Mouse (Mus musculus) C2C12 (cell line): ENCODE data around the gene Nav3.
A peak's percentile ranks its signal among the peaks of the same experiment; 100 is the strongest.

Source experiments
- CTCF ChIP-seq: IDR thresholded peaks from one replicate; pipeline ENCODE4 v1.5.1; 2011; ENCODE audit not compliant: control insufficient read depth, insufficient read depth, insufficient read length
- MAX ChIP-seq: IDR thresholded peaks from one replicate; pipeline ENCODE4 v1.6.1; 2011; ENCODE audit warnings: mild to moderate bottlenecking, control low read depth
- MYOG ChIP-seq: IDR thresholded peaks from one replicate; pipeline ENCODE4 v1.6.1; 2011; ENCODE audit not compliant: control insufficient read depth, insufficient read length; ENCODE audit errors: extremely low read depth
- USF1 ChIP-seq: IDR thresholded peaks from one replicate; pipeline ENCODE4 v1.6.1; 2011; ENCODE audit warnings: low read depth, mild to moderate bottlenecking, control low read depth, moderate library complexity

- TF ChIP-seq CTCF (no peak), MAX (peak; percentile 2), USF1 (no peak), MYOG (no peak)
Measured at GRCm38 (mm10) chr10:109903701-109904555, 552.1 kb downstream of the Nav3 start.
